Mouse (Mus musculus) gastrocnemius, adult 2 months (tissue): ENCODE results near the gene Wdr78. TPM values are rescaled to one million over a fixed set of nuclear protein-coding genes. Genes with fewer than 3 reads are reported as not detected.
A peak's percentile ranks its signal among the peaks of the same experiment; 100 is the strongest.

ENCODE experiments used
- DNase-seq: peaks from one replicate; pipeline ENCODE4 v3.0.0; 2022
- H3K27ac ChIP-seq: fragments of 200-600 bp; 2 replicates; pipeline ENCODE4 v1.8.1; 2022; ENCODE audit warnings: mild to moderate bottlenecking
- H3K4me3 ChIP-seq: fragments of 200-600 bp; 2 replicates; pipeline ENCODE4 v1.8.1; 2022; ENCODE audit warnings: mild to moderate bottlenecking, moderate library complexity
- CTCF ChIP-seq: fragments of 200-600 bp; IDR thresholded peaks from 2 replicates; pipeline ENCODE4 v1.8.1; 2022; ENCODE audit warnings: antibody characterized with exemption, mild to moderate bottlenecking, moderate library complexity
- intact Hi-C: fragments of 180-260 bp; cut with DNase I; formaldehyde crosslinking; loops from one replicate; pipeline ENCODE4 v1.15.1; 2025
- total RNA-seq, 2 experiments: library from RNA; stranded (reverse); gene quantifications; 2 replicates each; pipeline ENCODE4 v1.2.3; 2021

Wdr78 gene
- total RNA-seq, 2 experiments from 2014 or later, result 0.36 to 0.56 TPM

DNA sequence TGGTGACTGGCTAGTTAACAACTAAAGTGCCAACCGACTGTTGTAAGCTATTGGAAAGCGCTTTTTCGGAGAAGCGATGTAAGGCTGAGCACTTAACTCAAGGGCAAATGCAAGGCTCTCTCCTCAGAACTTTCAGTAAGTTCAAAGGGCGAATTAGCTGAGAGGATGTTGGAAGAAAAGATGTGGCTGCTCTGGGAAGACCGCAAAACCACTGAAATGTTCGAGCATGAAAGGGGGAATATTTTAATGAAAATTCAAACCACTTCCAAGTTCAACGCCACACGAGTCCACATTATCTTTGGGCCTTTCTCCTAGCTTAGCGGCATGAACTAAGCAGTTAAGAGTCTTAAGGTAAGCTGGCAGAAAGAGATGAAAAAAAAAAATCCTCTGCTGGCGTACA lies 953 bp downstream of the Wdr78 start:
- peak overlapping the region; percentile 94; the same call in 1 of the 2 replicates for H3K27ac ChIP-seq
- no peak for TF ChIP-seq CTCF
- intact Hi-C loops, result loop anchor here (2.0 kb wide), 1 partner anchor 101 kb away; the partner anchor contains the start of gene Slc35d1
- DNase-seq, result no peak
- peak overlapping the region; percentile 92 for H3K4me3 ChIP-seq

DNA sequence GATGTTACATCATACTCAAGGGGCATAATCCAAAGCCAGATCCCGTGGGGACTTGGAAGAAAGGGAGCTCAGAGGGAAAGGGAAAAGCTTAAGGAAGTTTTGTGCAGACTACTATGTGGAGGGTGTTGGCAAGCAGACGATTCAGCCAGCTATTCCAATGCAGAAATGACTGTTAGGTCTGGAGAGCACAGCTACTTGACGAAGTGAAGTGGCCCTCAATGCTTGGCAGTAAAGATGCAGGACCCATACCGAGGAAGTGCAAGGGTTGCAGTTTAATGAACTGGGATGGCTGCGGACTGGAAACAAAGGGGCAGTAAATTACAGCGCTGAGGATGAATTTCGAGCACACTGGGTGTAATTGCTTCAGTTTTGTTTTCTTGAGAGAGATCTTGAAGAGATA lies 1.7 kb downstream of the Wdr78 start:
- no peak for DNase-seq
- TF ChIP-seq CTCF, result no peak
- intact Hi-C loops, result loop anchor here (2.0 kb wide), 1 partner anchor 102 kb away; the partner anchor contains the start of gene Slc35d1
- Histone ChIP-seq H3K27ac (no peak overlapping the region), H3K4me3 (no peak overlapping the region)

DNA sequence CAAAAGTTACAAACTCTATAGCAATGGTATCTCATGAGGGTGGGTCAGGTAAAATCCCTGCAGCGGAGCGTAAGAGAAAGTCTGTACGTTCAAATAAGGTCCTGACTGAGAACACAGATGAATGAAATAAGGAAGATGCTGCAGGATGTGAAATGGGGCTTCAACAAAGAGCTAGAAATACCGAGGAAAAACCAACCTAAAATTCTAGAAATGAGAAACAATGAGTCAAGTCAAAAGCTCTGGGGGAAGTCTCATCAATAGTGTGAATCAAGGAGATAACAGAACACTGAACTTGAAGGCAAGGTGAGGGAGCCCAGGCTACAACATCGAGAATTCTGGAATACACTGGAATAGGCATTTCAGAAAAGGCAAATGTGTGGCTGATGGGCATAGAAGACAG lies 15.8 kb downstream of the Wdr78 start:
- no peak for DNase-seq
- intact Hi-C loops, result no loop called here

DNA sequence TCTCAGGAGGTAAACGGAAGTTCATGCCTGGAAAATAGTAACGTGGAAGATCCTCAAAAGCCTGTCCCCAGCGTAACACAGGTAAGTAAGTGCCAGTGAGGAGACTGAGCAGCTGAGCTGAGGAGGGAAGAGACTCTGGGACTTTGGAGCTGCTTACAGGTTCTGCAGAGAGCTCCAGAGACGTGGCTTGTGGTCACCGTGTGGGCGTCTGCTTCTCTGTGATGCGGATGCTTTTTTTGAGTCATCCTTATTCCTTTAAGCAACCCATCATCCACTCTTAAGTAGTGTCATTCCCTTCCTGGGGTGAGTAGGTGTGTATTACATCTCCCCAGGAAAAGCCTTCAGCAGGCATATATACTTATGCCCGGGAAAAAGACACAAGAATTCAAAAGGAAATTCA lies 18.4 kb downstream of the Wdr78 start:
- Histone ChIP-seq H3K27ac (no peak overlapping the region), H3K4me3 (no peak overlapping the region)
- DNase-seq, result no peak
- TF ChIP-seq CTCF, result no peak
- intact Hi-C loops, result no loop called here

More for the DNA sequence above, 15.8 kb downstream of the Wdr78 start:
- H3K27ac ChIP-seq, result no peak overlapping the region
- H3K4me3 ChIP-seq, result no peak overlapping the region
- TF ChIP-seq CTCF, result no peak

DNA sequence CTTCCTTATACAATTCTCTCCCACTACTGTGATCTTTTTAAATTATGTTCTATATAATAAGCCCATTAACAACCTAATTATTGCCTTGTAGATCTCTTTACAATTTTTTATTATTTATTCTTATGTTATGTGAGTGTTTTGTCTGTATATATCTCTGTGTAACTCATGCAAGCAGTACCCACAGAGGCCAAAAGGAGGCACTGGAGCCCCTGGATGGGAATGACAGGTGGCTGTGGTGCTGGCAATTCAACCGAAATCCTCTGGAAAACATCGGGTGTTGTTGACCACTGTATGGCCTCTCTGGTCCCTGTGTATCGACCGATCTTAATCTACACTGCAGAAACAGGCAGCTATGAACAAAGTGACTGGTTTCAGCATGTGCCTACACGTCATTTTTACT lies 29.1 kb downstream of the Wdr78 start:
- no peak overlapping the region for H3K4me3 ChIP-seq
- intact Hi-C loops, result no loop called here
- no peak for DNase-seq
- no peak overlapping the region for H3K27ac ChIP-seq
- TF ChIP-seq CTCF, result peak; percentile 15; the same call in 1 of the 2 replicates

DNA sequence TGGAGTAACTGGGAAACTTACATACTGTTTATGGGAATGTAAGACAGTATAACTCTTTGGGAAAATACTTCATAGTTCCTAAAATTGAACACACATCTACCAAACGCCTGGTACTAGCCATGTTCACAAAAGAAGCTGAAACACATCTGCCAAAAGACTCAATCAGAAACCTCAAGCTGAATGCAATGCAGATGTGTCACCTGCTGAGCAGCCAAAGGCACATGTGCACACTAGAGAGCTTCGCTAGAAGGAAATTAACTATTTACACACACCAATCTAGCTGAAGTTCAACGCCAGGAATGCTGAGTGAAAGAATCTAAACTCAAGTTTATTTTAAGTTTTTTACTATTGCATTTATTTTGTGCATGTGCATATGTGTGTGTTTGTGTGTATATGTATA lies 43.7 kb downstream of the Wdr78 start:
- Histone ChIP-seq H3K4me3 (no peak overlapping the region), H3K27ac (no peak overlapping the region)
- no peak for DNase-seq
- TF ChIP-seq CTCF, result no peak
- intact Hi-C loops, result no loop called here

DNA sequence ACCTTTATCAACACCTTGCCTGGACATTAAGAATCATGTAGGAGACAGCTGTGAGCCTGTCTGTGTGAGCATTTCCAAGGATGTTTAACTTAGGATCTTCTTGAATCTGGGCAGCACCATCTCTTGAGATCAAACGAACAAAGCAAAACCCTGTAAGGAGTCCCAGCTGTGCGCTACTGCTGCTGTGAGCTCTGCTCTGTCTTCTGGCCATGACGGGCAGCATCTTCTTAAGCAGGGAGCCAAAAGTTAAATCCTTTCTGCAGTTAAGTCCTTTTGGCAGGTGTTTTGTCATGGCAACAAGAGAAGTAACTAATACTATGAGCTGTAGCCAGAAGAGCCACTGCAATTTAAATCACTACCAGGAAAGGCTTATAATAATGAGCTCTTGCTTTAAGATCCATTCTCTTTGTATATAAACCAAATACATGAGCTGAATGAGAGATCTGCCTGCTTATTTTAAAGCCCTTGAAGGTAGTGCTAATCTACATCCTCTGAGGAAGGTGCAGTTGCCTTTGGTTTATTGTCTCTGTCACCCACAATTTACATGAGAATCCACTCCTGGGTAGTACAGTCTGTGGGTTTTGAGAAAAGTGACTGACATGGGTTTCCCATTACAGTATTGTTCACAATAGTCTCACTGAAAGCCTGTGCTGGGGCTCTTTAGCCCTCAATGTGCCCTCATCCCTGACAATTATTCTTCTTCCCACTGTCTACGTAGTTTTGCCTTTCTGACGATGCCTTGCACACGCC lies 46.3 kb downstream of the Wdr78 start:
- TF ChIP-seq CTCF, result no peak
- DNase-seq, result no peak
- H3K4me3 ChIP-seq, result no peak overlapping the region
- intact Hi-C loops, result no loop called here
- no peak overlapping the region for H3K27ac ChIP-seq

DNA sequence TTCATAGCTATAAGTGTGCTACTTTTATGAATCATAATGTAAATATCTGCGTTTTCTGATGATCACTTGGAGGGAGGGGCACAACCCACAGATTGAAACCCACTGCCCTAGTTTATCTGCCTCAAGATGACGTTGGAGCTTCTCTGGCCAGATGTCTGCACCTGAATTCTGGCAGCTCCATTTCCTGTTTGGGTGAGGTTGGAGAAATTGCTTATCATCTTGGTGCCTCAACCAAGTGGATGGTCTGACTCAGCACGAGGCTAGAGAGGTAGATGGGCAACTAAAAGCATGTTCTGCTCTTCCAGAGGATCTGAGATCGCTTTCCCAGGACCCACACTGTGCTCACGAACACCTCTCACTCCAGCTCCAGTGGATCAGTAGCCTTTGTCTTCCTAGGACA lies 49.4 kb downstream of the Wdr78 start:
- no peak overlapping the region for H3K27ac ChIP-seq
- intact Hi-C loops, result no loop called here
- H3K4me3 ChIP-seq, result no peak overlapping the region
- no peak for TF ChIP-seq CTCF
- DNase-seq, result no peak

DNA sequence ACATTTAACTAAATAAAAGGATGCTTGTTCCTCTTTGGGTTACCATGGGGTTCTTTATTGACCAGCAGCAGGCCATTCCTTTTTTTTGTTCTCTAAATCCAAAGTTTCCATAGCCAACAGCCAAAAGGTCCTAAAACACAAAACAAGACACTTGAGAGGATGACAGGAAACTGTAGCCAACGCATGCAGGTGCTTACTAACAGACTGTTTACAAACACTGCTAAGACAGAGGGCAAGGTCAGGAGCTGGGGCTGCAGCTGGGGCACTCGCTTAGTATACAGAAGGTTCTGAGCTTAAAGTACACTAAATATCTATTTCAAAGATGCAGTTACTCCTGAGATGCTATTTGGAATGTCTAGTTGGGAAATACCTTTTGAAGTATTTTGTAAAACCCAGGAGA lies 49.9 kb downstream of the Wdr78 start:
- TF ChIP-seq CTCF, result no peak
- H3K27ac ChIP-seq, result no peak overlapping the region
- intact Hi-C loops, result no loop called here
- H3K4me3 ChIP-seq, result no peak overlapping the region
- no peak for DNase-seq

DNA sequence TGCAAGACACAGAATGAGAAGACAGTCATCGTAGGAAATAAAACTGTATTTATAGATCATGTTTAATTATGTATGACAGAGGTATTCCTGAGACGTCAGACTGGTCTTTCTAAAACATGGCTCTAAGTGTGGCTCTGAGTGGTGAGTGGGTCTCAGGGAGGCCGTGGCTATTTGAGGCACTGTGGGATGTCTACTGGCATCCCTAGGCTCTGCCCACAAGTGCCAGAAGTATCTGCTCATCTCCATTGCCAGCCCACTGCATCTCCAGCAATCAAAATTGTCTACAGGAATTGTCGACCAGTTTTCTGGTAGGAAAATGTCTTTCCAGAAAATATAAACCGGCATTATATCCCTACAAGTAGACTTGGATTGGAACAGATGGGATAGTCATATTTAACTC lies 57.4 kb downstream of the Wdr78 start:
- TF ChIP-seq CTCF, result no peak
- intact Hi-C loops, result no loop called here
- no peak overlapping the region for H3K27ac ChIP-seq
- no peak for DNase-seq
- H3K4me3 ChIP-seq, result no peak overlapping the region

DNA sequence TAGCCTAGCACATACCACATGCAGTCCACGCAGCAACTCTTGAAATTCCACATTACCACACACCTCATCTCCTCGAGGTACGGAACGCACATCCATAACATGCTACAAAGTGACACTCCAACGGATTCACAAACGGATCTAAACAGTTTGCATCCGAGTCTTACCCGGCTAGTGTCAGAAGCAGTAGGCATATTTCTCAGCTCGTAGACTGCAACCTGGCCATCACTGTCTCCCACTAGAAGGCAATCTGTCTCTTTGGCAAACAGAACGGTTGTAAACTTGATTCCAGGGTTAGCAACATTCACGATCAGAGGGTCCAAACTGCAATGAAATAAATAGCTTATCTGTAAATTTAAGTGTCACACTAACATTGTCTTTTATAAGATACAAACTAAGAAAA lies 66.3 kb downstream of the Wdr78 start:
- TF ChIP-seq CTCF, result no peak
- no peak for DNase-seq
- intact Hi-C loops, result no loop called here
- H3K27ac ChIP-seq, result no peak overlapping the region
- H3K4me3 ChIP-seq, result no peak overlapping the region

DNA sequence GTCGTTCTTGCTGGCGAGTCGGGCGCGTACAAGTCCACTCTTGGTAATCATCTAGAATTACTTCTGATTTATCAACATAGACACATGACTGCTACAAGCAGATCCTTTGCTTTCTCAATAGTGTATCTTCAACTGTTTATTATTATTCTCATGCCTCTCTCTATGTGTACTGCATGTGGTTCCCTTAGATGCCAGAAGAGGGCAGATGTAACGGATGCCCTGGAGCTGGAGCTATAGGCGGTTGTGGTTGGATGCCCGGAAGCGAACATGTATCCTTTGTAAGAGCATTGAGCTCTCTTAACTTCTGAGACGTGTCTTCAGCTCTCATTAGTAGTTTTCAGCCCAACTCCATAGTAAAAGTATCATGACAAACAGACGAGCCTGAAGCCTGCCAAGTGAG lies 71.4 kb downstream of the Wdr78 start:
- no peak overlapping the region for H3K4me3 ChIP-seq
- DNase-seq, result no peak
- peak; percentile 6; the same call in 1 of the 2 replicates for TF ChIP-seq CTCF
- intact Hi-C loops, result no loop called here
- no peak overlapping the region for H3K27ac ChIP-seq

DNA sequence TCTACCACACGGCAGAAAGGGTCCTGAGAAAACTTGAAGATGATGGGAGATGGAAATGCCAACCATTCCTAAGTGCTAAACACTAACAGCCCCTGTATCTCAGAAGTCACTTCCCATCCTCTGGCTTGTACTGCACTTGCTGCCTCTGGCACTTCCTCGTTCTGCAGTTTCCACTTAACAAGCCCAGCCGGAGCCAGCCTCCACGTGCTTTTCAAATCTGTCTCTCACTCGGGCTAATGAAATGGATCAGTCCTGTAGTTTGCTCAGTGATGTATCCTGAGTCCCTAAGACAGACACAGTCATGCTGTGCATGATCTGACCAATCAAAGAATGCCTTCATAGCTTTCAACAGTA lies 74.5 kb downstream of the Wdr78 start:
- intact Hi-C loops, result no loop called here
- no peak overlapping the region for H3K27ac ChIP-seq
- no peak for DNase-seq
- TF ChIP-seq CTCF, result no peak
- no peak overlapping the region for H3K4me3 ChIP-seq
